Mouse (Mus musculus): Measurements from ENCODE around the gene Ccdc40.

GRCm38 (mm10) chr11:119191606-119192081 lies 36.7 kb upstream of the Ccdc40 start:
- no peak for TF ChIP-seq CTCF (IDR thresholded peaks at IDR 0.05; ENCODE audit: low read depth, low read length)
- no peak for TF ChIP-seq POLR2A (IDR thresholded peaks at IDR 0.05; ENCODE audit: borderline replicate concordance, low read depth, low read length)

All from bone marrow macrophage, adult 2 months (primary cell).